Mouse (Mus musculus) embryonic stem cell, embryonic (primary cell): ENCODE data around the gene Meioc.

Experiments
- CTCF ChIA-PET, 4 experiments: fragments of 300-600 bp in 2 of 4; fragments of 350-600 bp in 2 of 4; sonication (Branson Sonifier 250); formaldehyde crosslinking; loops; one replicate each; lab custom pipeline; 2022; ENCODE audit warnings: inconsistent platforms in 2 of 4; lab: Charles Lee
- POLR2A ChIA-PET, 4 experiments: fragments of 300-600 bp in 2 of 4; fragments of 350-600 bp in 2 of 4; sonication (Branson Sonifier 250); formaldehyde crosslinking; loops; one replicate each; lab custom pipeline; 2022; ENCODE audit warnings: antibody characterized with exemption in 4 of 4, inconsistent platforms in 1 of 4; lab: Charles Lee

The Meioc gene

DNA sequence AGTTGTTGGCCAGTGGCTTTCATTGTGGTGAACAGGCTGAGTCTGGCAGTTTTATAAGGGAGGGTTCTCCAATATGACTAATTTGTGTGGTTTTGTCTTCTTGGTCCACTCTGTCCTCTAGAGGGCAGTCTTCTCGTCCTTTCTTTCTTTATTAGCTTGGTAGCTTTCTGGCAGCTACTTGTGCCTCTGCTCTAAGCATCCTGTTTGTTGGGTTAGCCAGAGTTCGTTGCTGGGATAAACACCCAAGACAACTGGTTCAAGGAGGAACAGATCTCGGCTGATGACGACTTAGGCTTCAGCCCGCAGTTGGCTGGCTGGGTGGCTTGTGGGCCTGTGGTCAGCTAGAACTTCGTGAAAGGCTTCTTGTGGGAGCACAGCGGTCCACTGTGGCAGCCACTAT lies 65.1 kb downstream of the Meioc start:
- CTCF ChIA-PET = interaction anchor here (0.5 to 2.1 kb wide), 70 partner anchors 8 to 754 kb away, joined by 3 to 38 read pairs (median 4); partner anchors contain the start of genes Adam11 (in 1 of the 4), Dusp3 (in 1 of the 4), Fam171a2 (in 1 of the 4) and Kif18b (in 1 of the 4)
- POLR2A ChIA-PET = interaction anchor here (0.5 to 1.8 kb wide), 15 partner anchors 8 to 599 kb away, joined by 3 to 9 read pairs (median 3); partner anchors contain the start of gene Eftud2 (in 1 of the 4)

DNA sequence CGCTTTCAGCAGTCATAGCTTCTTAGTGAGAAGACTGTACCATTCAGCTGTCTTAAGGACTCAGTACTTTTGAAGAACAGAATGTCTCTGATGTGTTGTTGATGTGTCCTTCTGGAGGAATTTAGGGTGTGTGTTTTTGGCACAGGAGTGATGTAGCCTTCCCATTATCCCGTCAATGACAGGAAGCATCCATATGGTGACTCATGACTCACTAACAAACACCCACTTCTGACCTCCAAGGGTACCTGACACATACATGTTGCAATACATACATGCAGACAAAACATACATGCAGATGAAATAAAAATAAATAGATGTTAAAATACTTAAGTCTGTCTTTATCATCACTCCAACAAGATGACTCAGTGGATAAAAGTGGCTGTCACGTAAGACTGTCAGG lies 66.3 kb downstream of the Meioc start:
- POLR2A ChIA-PET = interaction anchor here in 2 of 4 experiments (0.6 to 1.8 kb wide), 4 partner anchors 11 to 257 kb away, joined by 3 to 10 read pairs (median 4); no protein-coding TSS in a partner anchor
- CTCF ChIA-PET = interaction anchor here (0.5 to 2.1 kb wide), 15 partner anchors 9 to 604 kb away, joined by 3 to 38 read pairs (median 7); no protein-coding TSS in a partner anchor

DNA sequence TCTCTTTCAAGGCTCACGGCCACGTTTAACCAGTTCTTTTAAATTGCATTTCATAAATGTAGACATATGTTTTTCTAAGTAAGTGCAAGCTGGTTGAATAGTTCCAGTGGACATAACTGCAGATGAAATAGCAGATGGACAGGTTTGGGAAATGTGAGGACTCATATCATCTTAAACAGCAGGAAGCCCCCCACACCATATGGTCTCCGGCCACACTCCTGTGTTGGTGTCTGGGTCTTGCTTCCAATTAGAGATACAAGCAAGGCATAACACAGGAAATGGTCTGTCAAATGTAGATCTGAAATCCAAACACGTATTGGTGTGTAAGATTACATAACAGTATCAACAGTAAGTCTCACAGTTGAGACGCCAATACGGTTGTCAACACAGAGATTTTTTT lies 67.8 kb downstream of the Meioc start:
- CTCF ChIA-PET = interaction anchor here in 3 of 4 experiments (0.6 to 1.2 kb wide), 5 partner anchors 10 to 172 kb away, joined by 3 to 4 read pairs (median 3); no protein-coding TSS in a partner anchor

More for the DNA sequence above, 67.8 kb downstream of the Meioc start:
- POLR2A ChIA-PET = interaction anchor here in 1 of 4 experiments (0.7 kb wide), 1 partner anchor 1127 kb away, joined by 3 read pairs; no protein-coding TSS in a partner anchor
